Mouse (Mus musculus) liver, embryonic 13.5 days (tissue): ENCODE measurements around the gene Ckmt2. TPM values are rescaled to one million over a fixed set of nuclear protein-coding genes. Genes with fewer than 3 reads are reported as not detected.

ENCODE experiments used
- ATAC-seq: fragments of 200-750 bp; cut with Nextera tagmentation; 2 replicates; pipeline ENCODE4 v1.8.0; 2017; ENCODE audit warnings: low read depth, mild to moderate bottlenecking, moderate number of reproducible peaks, moderate library complexity
- DNase-seq: peaks from one replicate; pipeline ENCODE4 v3.0.0; 2022
- H3K27ac ChIP-seq: fragments of 300-500 bp; sonication (generic); 2 replicates; pipeline ENCODE4 v1.5.1; 2015; ENCODE audit warnings: moderate library complexity, mild to moderate bottlenecking, inconsistent platforms
- H3K27me3 ChIP-seq: fragments of 300-500 bp; sonication (generic); 2 replicates; pipeline ENCODE4 v1.6.1; 2015; ENCODE audit warnings: mild to moderate bottlenecking, inconsistent platforms
- H3K36me3 ChIP-seq: fragments of 300-500 bp; sonication (generic); 2 replicates; pipeline ENCODE4 v1.6.1; 2015; ENCODE audit warnings: mild to moderate bottlenecking, inconsistent platforms
- H3K4me1 ChIP-seq: fragments of 300-500 bp; sonication (generic); replicated peaks from 2 replicates; pipeline ENCODE4 v1.6.1; 2015; ENCODE audit warnings: inconsistent platforms
- H3K4me2 ChIP-seq: fragments of 300-500 bp; sonication (generic); 2 replicates; pipeline ENCODE4 v1.6.1; 2015; ENCODE audit warnings: inconsistent platforms, mild to moderate bottlenecking, moderate library complexity
- H3K4me3 ChIP-seq: fragments of 300-500 bp; sonication (generic); replicated peaks from 2 replicates; pipeline ENCODE4 v1.5.1; 2015; ENCODE audit warnings: mild to moderate bottlenecking, inconsistent platforms
- H3K9ac ChIP-seq: fragments of 300-500 bp; sonication (generic); 2 replicates; pipeline ENCODE4 v1.6.1; 2015; ENCODE audit warnings: mild to moderate bottlenecking, inconsistent platforms
- H3K9me3 ChIP-seq: fragments of 300-500 bp; sonication (generic); replicated peaks from 2 replicates; pipeline ENCODE4 v1.6.1; 2016; ENCODE audit warnings: inconsistent platforms
- whole genome bisulfite sequencing: fragments of 180-500 bp; shearing (Covaris S2); methylation state at CpG from one replicate; pipeline ENCODE4 v1.1.7; 2015; ENCODE audit not compliant: insufficient replicate concordance; 5-methylcytosine and 5-hydroxymethylcytosine counted together
- polyA plus RNA-seq: library from polyadenylated mRNA; unstranded; fragments of >200 nt; fragmentation: Nextera tagmentation; extraction: Ambion mirVana; gene quantifications from 2 replicates; pipeline ENCODE4 v1.2.1, GENCODE M21; 2015

Gene Ckmt2
- polyA plus RNA-seq, 1 experiment from 2014 or later: not detected

DNA sequence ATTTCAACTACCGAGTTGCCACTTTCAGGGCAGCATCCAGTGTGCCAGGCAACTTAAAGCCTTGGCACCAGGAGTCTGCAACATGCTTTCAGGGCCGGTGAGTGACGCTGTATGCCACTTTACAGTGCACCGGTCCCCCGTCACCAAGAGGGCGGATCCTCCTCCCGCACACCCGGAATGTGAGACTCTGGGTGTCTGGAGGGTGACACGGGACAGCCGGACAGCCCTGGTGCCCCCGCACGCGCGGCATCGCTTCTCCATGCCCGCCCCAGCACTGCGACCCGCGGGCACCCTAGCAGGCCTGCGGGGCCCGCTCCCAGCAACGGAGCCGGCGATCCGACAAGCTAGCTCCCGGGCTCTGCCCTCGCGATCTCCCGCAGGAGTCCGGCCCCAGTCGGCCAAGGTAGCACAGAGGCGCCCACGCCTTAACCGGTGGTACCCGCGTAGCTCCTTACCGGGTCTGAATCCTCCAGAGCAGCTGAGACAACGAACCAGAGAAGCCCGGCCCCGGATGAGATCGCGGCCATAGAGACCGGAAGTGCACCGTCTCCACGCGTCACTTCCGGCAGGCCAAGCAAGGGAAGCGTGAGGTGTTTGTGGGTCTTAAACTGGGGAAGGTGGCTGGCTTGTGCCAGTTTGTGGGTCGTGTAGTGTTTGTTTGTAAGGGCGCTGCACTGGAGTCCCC is 69.4 kb downstream of the Ckmt2 start, which contains the start of gene Zcchc9:
TSS of gene Zcchc9 (minus strand) at position 551 of the 685 bp plus-strand sequence.
- Histone ChIP-seq H3K9me3 (no peaks in the 10 kb centered on the region), H3K27ac (peak within 1 kb of the TSS; percentile 91), H3K27me3 (no peaks in the 10 kb centered on the region), H3K4me2 (peak within 1 kb of the TSS; percentile 68), H3K4me3 (peak within 1 kb of the TSS; percentile 94), H3K9ac (peak within 1 kb of the TSS; percentile 94), H3K4me1 (peaks cover 13% of the 10 kb centered on the region), H3K36me3 (peaks cover 17% of the 10 kb centered on the region)
- ATAC-seq: peak; percentile 96
- DNase-seq: peak; percentile 81
- under 1% methylated on average over 49 of the region's 50 CpGs for WGBS

Other genes with a start within 250 kb of the Ckmt2 start
- 1.3 and 2.1 TPM in 2 replicates for gene Acot12, start 135.4 kb downstream of the Ckmt2 start, polyA plus RNA-seq
- 14.6 and 14.8 TPM in 2 replicates for gene Zcchc9, start 69.2 kb downstream of the Ckmt2 start, polyA plus RNA-seq